Mouse (Mus musculus): Measurements from ENCODE around the gene Zfp467. TPM values are rescaled to one million over a fixed set of nuclear protein-coding genes. Genes with fewer than 3 reads are reported as not detected.

The Zfp467 gene
- polyA plus RNA-seq, 1 experiment = 1.7 TPM

DNA sequence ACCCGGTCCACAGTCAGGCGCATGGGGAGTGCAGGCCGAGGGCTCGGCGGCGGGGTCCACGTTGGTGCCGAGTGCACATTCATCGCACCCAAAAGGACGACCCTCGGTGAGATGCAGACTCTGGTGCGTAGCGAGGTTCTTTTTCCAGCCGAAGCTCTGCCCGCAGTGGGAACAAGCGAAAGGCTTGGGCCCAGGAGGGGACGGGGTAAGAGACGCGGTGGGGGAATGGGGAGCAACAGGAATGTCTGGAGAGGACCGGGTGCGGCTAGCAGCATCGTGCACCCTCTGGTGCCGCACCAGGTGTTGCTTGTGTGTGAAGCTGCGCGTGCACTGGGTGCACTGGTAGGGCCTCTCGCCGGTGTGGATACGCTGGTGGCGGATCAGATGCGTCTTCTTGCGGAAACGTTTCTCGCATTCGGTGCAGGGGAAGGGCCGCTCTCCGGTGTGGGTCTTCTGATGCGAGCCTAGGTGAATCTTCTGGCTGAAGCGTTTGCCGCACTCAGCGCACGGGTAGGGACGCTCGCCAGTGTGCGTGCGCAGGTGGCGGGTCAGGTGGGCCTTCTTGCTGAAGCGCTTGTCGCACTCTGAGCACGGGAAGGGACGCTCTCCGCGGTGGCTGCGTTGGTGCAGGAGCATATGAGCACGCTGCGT, 7.0 kb downstream of the Zfp467 start:
- H3ac ChIP-seq (ENCODE audit: control insufficient read depth, insufficient read length) = no peak overlapping the region
- no peaks in the 10 kb centered on the region for H3K27me3 ChIP-seq (ENCODE audit: control insufficient read depth, insufficient read depth, insufficient read length)
- H3K4me2 ChIP-seq (ENCODE audit: low read depth) = no peak overlapping the region
- no peaks in the 10 kb centered on the region for H3K79me2 ChIP-seq (ENCODE audit: control insufficient read depth, insufficient read depth)
- TF ChIP-seq POLR2A (IDR thresholded peaks at IDR 0.05; ENCODE audit: insufficient read length, low read depth) (no peak), TCF3 (IDR thresholded peaks at IDR 0.05; ENCODE audit: insufficient read length, low read depth) (no peak), POLR2AphosphoS2 (IDR thresholded peaks at IDR 0.05; ENCODE audit: insufficient read length, low read depth) (no peak), SRF (IDR thresholded peaks at IDR 0.05; ENCODE audit: control insufficient read depth, insufficient read length, low read depth) (no peak), USF1 (IDR thresholded peaks at IDR 0.05; ENCODE audit: low read depth) (no peak), MYOD1 (IDR thresholded peaks at IDR 0.05; ENCODE audit: control insufficient read depth in 1 of 3, insufficient read length in 2 of 3, low read depth in 2 of 3) (no peak), REST (IDR thresholded peaks at IDR 0.05; ENCODE audit: insufficient read depth, insufficient read length) (no peak), MYOG (IDR thresholded peaks at IDR 0.05; ENCODE audit: control insufficient read depth in 1 of 3, insufficient read depth in 1 of 3, insufficient read length in 2 of 3, low read depth in 2 of 3) (no peak)
- H3K4me3 ChIP-seq = no peak overlapping the region
- H3K36me3 ChIP-seq (ENCODE audit: control insufficient read depth, insufficient read depth) = no peaks in the 10 kb centered on the region

DNA sequence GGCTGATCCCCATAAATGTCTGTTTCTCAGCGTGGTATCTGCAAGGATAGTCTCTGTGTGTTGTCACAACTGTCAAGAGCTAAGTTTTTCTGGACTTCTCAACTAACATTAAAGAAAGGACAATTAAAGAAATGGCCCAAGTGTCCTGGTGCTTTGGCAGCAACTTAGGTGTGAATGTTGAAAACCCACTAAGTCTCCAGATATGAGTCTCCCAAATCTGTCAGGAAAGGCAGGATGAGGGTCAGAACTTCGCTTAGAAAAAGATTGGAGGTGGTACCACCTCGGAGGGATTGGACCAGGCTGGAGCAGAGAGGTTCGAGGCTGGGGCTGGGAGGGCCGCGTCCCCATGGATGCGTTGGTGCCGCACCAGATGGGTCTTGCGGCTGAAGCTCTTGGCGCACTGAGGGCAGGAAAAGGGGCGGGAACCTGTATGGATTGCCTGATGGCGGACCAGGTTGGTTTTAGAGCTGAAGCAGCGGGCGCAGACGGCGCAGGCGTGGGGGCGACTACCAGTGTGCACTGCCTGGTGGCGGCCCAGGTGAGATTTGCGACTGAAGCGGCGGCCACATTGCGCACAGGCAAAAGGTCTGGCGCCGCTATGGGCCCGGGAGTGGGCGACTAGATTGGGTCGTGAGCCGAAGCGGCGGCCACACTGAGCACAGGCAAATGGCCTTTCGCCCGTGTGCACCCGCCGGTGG, 7.8 kb downstream of the Zfp467 start:
- H3K27me3 ChIP-seq (ENCODE audit: control insufficient read depth, insufficient read depth, insufficient read length) = no peaks in the 10 kb centered on the region
- H3K79me2 ChIP-seq (ENCODE audit: control insufficient read depth, insufficient read depth) = no peaks in the 10 kb centered on the region
- no peaks in the 10 kb centered on the region for H3K36me3 ChIP-seq (ENCODE audit: control insufficient read depth, insufficient read depth)
- no peak overlapping the region for H3K4me3 ChIP-seq
- no peak for TF ChIP-seq TCF12 (IDR thresholded peaks at IDR 0.05; ENCODE audit: insufficient read depth, poor library complexity, severe bottlenecking)
- no peak for TF ChIP-seq REST (IDR thresholded peaks at IDR 0.05; ENCODE audit: insufficient read depth, insufficient read length)
- no peak for TF ChIP-seq MYOG (IDR thresholded peaks at IDR 0.05; ENCODE audit: control insufficient read depth in 1 of 3, insufficient read depth in 1 of 3, insufficient read length in 2 of 3, low read depth in 2 of 3)
- no peak for TF ChIP-seq MYOD1 (IDR thresholded peaks at IDR 0.05; ENCODE audit: control insufficient read depth in 1 of 3, insufficient read length in 2 of 3, low read depth in 2 of 3)
- TF ChIP-seq E2F4 (IDR thresholded peaks at IDR 0.05; ENCODE audit: insufficient read depth) = no peak
- TF ChIP-seq POLR2A (IDR thresholded peaks at IDR 0.05; ENCODE audit: insufficient read length, low read depth) = no peak
- no peak for TF ChIP-seq POLR2AphosphoS2 (IDR thresholded peaks at IDR 0.05; ENCODE audit: insufficient read length, low read depth)
- no peak for TF ChIP-seq USF1 (IDR thresholded peaks at IDR 0.05; ENCODE audit: low read depth)
- no peak for TF ChIP-seq CEBPB (IDR thresholded peaks at IDR 0.05; ENCODE audit: insufficient read depth, poor library complexity, severe bottlenecking)
- TF ChIP-seq TCF3 (IDR thresholded peaks at IDR 0.05; ENCODE audit: insufficient read length, low read depth) = no peak
- TF ChIP-seq SRF (IDR thresholded peaks at IDR 0.05; ENCODE audit: control insufficient read depth, insufficient read length, low read depth) = no peak
- TF ChIP-seq MAX (IDR thresholded peaks at IDR 0.05; ENCODE audit: low read depth) = no peak
- no peak overlapping the region for H3ac ChIP-seq (ENCODE audit: control insufficient read depth, insufficient read length)
- H3K4me2 ChIP-seq (ENCODE audit: low read depth) = no peak overlapping the region

DNA sequence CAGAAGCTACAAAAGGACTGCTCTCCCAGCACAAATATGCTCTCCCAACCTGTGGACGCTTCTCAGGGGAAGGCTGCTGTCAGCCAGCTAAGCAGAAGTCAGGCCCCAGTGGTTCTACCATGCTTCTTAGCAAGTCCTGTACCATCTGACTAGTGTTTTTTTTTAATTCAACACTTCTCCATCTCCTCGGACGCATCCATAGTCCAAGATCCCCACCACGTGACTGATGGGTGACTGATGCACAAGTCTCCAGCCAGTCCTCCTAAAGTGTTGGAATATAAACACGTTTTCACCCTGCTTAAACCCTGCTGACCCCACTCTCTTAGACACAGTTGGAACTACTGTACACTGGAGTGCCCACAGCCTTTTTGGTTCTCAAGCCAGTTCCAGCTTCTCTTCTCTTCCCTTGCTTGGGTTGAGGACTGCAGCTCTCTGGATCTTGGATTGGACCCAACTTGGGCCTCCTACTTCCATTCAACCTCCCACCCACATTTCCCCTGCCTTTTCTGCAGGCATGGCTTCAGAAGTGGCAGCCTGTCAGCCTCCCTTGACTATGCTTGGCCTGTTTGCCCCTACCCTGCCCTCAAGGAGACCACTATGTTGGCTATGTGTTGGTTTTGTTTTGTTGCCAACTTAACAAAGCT, 9.8 kb downstream of the Zfp467 start:
- Histone ChIP-seq H3K36me3 (ENCODE audit: control insufficient read depth, insufficient read depth) (no peaks in the 10 kb centered on the region), H3K79me2 (ENCODE audit: control insufficient read depth, insufficient read depth) (no peaks in the 10 kb centered on the region), H3K27me3 (ENCODE audit: control insufficient read depth, insufficient read depth, insufficient read length) (no peaks in the 10 kb centered on the region), H3ac (ENCODE audit: control insufficient read depth, insufficient read length) (no peak overlapping the region), H3K4me3 (no peak overlapping the region), H3K4me2 (ENCODE audit: low read depth) (no peak overlapping the region)
- no peak for TF ChIP-seq SRF (IDR thresholded peaks at IDR 0.05; ENCODE audit: control insufficient read depth, insufficient read length, low read depth)
- no peak for TF ChIP-seq MAX (IDR thresholded peaks at IDR 0.05; ENCODE audit: low read depth)
- no peak for TF ChIP-seq CEBPB (IDR thresholded peaks at IDR 0.05; ENCODE audit: insufficient read depth, poor library complexity, severe bottlenecking)
- no peak for TF ChIP-seq USF1 (IDR thresholded peaks at IDR 0.05; ENCODE audit: low read depth)
- TF ChIP-seq TCF3 (IDR thresholded peaks at IDR 0.05; ENCODE audit: insufficient read length, low read depth) = no peak
- TF ChIP-seq MYOG (IDR thresholded peaks at IDR 0.05; ENCODE audit: control insufficient read depth in 1 of 3, insufficient read depth in 1 of 3, insufficient read length in 2 of 3, low read depth in 2 of 3) = no peak

DNA sequence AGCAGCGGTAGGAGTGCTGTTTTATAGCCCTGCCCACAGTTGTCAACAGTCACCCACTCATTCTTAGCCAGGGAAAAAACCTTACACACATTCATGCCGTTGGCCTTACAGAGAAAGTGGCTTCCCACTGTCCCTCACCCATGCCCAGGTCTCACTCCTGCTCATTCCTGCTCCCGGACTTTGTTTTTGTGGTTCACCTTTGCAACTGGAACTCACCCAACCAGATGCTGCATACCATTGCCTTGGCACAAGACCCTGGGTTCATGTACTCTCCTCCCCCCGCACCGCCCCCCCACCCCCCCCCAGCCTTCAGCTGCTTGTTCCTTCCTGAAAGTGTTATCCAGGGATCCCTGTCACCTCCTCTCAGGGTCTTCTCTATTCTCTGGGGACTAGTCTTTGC, 10.5 kb downstream of the Zfp467 start:
- Histone ChIP-seq H3K79me2 (ENCODE audit: control insufficient read depth, insufficient read depth) (no peaks in the 10 kb centered on the region), H3K4me3 (no peak overlapping the region), H3K4me2 (ENCODE audit: low read depth) (no peak overlapping the region), H3K27me3 (ENCODE audit: control insufficient read depth, insufficient read depth, insufficient read length) (no peaks in the 10 kb centered on the region), H3ac (ENCODE audit: control insufficient read depth, insufficient read length) (no peak overlapping the region), H3K36me3 (ENCODE audit: control insufficient read depth, insufficient read depth) (no peaks in the 10 kb centered on the region)
- TF ChIP-seq POLR2A (IDR thresholded peaks at IDR 0.05; ENCODE audit: insufficient read length, low read depth) = no peak
- TF ChIP-seq SRF (IDR thresholded peaks at IDR 0.05; ENCODE audit: control insufficient read depth, insufficient read length, low read depth) = no peak
- no peak for TF ChIP-seq TCF12 (IDR thresholded peaks at IDR 0.05; ENCODE audit: insufficient read depth, poor library complexity, severe bottlenecking)
- TF ChIP-seq MYOD1 (IDR thresholded peaks at IDR 0.05; ENCODE audit: control insufficient read depth in 1 of 3, insufficient read length in 2 of 3, low read depth in 2 of 3) = no peak
- no peak for TF ChIP-seq REST (IDR thresholded peaks at IDR 0.05; ENCODE audit: insufficient read depth, insufficient read length)
- no peak for TF ChIP-seq USF1 (IDR thresholded peaks at IDR 0.05; ENCODE audit: low read depth)
- no peak for TF ChIP-seq TCF3 (IDR thresholded peaks at IDR 0.05; ENCODE audit: insufficient read length, low read depth)
- TF ChIP-seq CEBPB (IDR thresholded peaks at IDR 0.05; ENCODE audit: insufficient read depth, poor library complexity, severe bottlenecking) = no peak
- no peak for TF ChIP-seq MAX (IDR thresholded peaks at IDR 0.05; ENCODE audit: low read depth)
- no peak for TF ChIP-seq E2F4 (IDR thresholded peaks at IDR 0.05; ENCODE audit: insufficient read depth)
- TF ChIP-seq POLR2AphosphoS2 (IDR thresholded peaks at IDR 0.05; ENCODE audit: insufficient read length, low read depth) = no peak
- no peak for TF ChIP-seq MYOG (IDR thresholded peaks at IDR 0.05; ENCODE audit: control insufficient read depth in 1 of 3, insufficient read depth in 1 of 3, insufficient read length in 2 of 3, low read depth in 2 of 3)

All from myocyte (in vitro differentiated cells).